Mouse (Mus musculus) spleen, adult 2 months (tissue): Measurements from ENCODE around the gene Snx15.

Source experiments
- CTCF ChIP-seq: fragments of 200-500 bp; IDR thresholded peaks from 2 replicates; pipeline ENCODE4 v1.5.1; 2011; ENCODE audit warnings: mild to moderate bottlenecking, inconsistent platforms; ENCODE audit not compliant: insufficient read depth, insufficient read length, insufficient replicate concordance; ENCODE audit errors: extremely low read depth
- POLR2A ChIP-seq: fragments of 200-500 bp; IDR thresholded peaks from 2 replicates; pipeline ENCODE4 v1.6.1; 2011; ENCODE audit warnings: low read depth, low read length, inconsistent platforms

DNA sequence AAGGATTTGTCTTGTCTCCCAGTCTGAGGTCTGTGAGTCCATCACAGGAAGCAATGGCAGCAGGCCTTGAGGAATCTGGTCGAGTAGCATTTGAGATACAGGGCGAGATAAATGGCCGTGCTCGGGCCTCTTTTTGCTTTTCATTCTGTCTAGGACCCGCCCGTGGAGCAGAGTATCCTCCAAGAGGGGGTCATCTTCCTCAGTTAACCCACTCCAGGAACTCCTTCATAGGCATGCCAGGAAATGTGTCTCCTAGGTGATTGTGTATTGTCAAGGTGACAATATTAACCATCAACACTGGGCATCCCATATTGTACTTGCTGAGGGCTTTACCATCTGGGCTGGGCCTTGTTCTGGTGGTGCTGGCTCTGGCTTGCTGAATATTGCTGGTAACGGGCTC, 34.0 kb downstream of the Snx15 start, which contains the start of gene AC131692.1:
- TF ChIP-seq POLR2A (no peak), CTCF (no peak)
